8 mouse cellular contexts compared by ENCODE assay signal in genomic region chr8:70763354-70763753, GRCm38 (mm10). TPM values are rescaled to one million over a fixed set of nuclear protein-coding genes. Genes with fewer than 3 reads are reported as not detected.
DNase-seq lines count a peak whose midpoint lies in the region; ATAC-seq and TF ChIP-seq lines count a peak whose summit lies in the region.
"Had no signal": no experiment of that assay in that cellular context is flagged by ENCODE, and none has a peak within 500 bp of the region (broad histone marks: within the 10 kb centered on the region; RNA-seq: fewer than 3 reads in every experiment).

No protein-coding gene starts in this region.

- H3K27ac ChIP-seq in liver, embryonic 13.5 days: peak overlapping the region; percentile 96
- H3K27ac ChIP-seq in stomach, embryonic 15.5 days: peak overlapping the region; percentile 83
- H3K27ac ChIP-seq: lung, embryonic 15.5 days had no signal

- peak; percentile 53 for DNase-seq in lung, adult 2 months
- no peak for DNase-seq in lung, adult 18-20 months
- DNase-seq in ZHBTc4 (ENCODE audit: low read depth, low spot score): peak; percentile 79
- peak; percentile 71 to 83 for DNase-seq in cerebellum, postnatal 25 days
- peak; percentile 64 for DNase-seq in liver, embryonic 13.5 days
- DNase-seq in Muller cell, postnatal 12 days (ENCODE audit: inconsistent ontology term): no peak

- H3K9me3 ChIP-seq in liver, embryonic 13.5 days (replicated peaks): no peaks in the 10 kb centered on the region
- H3K9me3 ChIP-seq in stomach, embryonic 15.5 days: no peaks in the 10 kb centered on the region
- H3K9me3 ChIP-seq: lung, embryonic 15.5 days had no signal

- no peak for TF ChIP-seq POLR2A in lung, adult 2 months (IDR thresholded peaks at IDR 0.05; ENCODE audit: borderline replicate concordance, extremely low read depth, low read depth, low read length)

- H3K27me3 ChIP-seq in liver, embryonic 13.5 days: no peaks in the 10 kb centered on the region
- H3K27me3 ChIP-seq in stomach, embryonic 15.5 days (replicated peaks): no peaks in the 10 kb centered on the region
- H3K27me3 ChIP-seq: lung, embryonic 15.5 days had no signal

- ATAC-seq in liver, embryonic 13.5 days (ENCODE audit: low read depth): no peak
- no peak for ATAC-seq in stomach, embryonic 15.5 days (ENCODE audit: insufficient read depth, low FRiP score, low read depth)

- H3K9ac ChIP-seq in liver, embryonic 13.5 days: peak overlapping the region; percentile 57
- no peak overlapping the region for H3K9ac ChIP-seq in stomach, embryonic 15.5 days
- H3K9ac ChIP-seq: lung, embryonic 15.5 days had no signal

- peak overlapping the region; percentile 98 for H3K4me2 ChIP-seq in liver, embryonic 13.5 days
- H3K4me2 ChIP-seq in stomach, embryonic 15.5 days: no peak overlapping the region
- H3K4me2 ChIP-seq: lung, embryonic 15.5 days had no signal

- peaks cover 25% of the 10 kb centered on the region for H3K4me1 ChIP-seq in lung, adult 2 months (ENCODE audit: control insufficient read depth, insufficient read depth, low read length)
- peaks cover 94% of the 10 kb centered on the region for H3K4me1 ChIP-seq in liver, embryonic 13.5 days (replicated peaks)
- H3K4me1 ChIP-seq in stomach, embryonic 15.5 days: peaks cover 29% of the 10 kb centered on the region

- H3K36me3 ChIP-seq in liver, embryonic 13.5 days: peaks cover 20% of the 10 kb centered on the region
- 0 out of 2 replicates have a peak, but pooled peaks cover 1% of the 10 kb centered on the region for H3K36me3 ChIP-seq in stomach, embryonic 15.5 days

- H3K4me3 ChIP-seq in lung, adult 2 months (replicated peaks; ENCODE audit: extremely low read depth, low read depth, low read length): no peak overlapping the region
- H3K4me3 ChIP-seq in liver, embryonic 13.5 days (replicated peaks): peak overlapping the region; percentile 68
- H3K4me3 ChIP-seq in stomach, embryonic 15.5 days (replicated peaks): no peak overlapping the region
- H3K4me3 ChIP-seq: lung, embryonic 15.5 days had no signal

- 8% methylated on average over 3 of the region's 3 CpGs for WGBS in lung, adult 2 months
- WGBS in liver, embryonic 13.5 days (ENCODE audit: insufficient replicate concordance): 1% methylated on average over 3 of the region's 3 CpGs
- 7% methylated on average over 3 of the region's 3 CpGs for WGBS in stomach, embryonic 15.5 days

- TF ChIP-seq CTCF in lung, adult 2 months (IDR thresholded peaks at IDR 0.05; ENCODE audit: insufficient read depth, low read length): peak; percentile 71

RNA-seq across cellular contexts. Expression of gene Mpv17l2, which starts 2.6 kb away (rescaled TPM):
- polyA plus RNA-seq in lung, adult 2 months (2012; rRNA removed): 61.6 and 80.0 TPM in 2 replicates
- polyA plus RNA-seq in liver, embryonic 13.5 days (2015; fragmentation: Nextera tagmentation; extraction: Ambion mirVana): 45.6 and 50.4 TPM in 2 replicates
- 44.4 and 51.3 TPM in 2 replicates for polyA plus RNA-seq in stomach, embryonic 15.5 days (2015; fragmentation: Nextera tagmentation; extraction: Ambion mirVana)

RNA-seq across cellular contexts. Expression of gene Rab3a, which starts 8.9 kb away (rescaled TPM):
- 46.4 and 53.4 TPM in 2 replicates for polyA plus RNA-seq in lung, adult 2 months (2012; rRNA removed)
- 2.7 and 3.9 TPM in 2 replicates for polyA plus RNA-seq in liver, embryonic 13.5 days (2015; fragmentation: Nextera tagmentation; extraction: Ambion mirVana)
- 20.9 and 24.0 TPM in 2 replicates for polyA plus RNA-seq in stomach, embryonic 15.5 days (2015; fragmentation: Nextera tagmentation; extraction: Ambion mirVana)

RNA-seq across cellular contexts. Expression of gene Pik3r2, which starts 13.2 kb away (rescaled TPM):
- 112 and 119 TPM in 2 replicates for polyA plus RNA-seq in lung, adult 2 months (2012; rRNA removed)
- 18.0 and 18.2 TPM in 2 replicates for polyA plus RNA-seq in liver, embryonic 13.5 days (2015; fragmentation: Nextera tagmentation; extraction: Ambion mirVana)
- 58.1 and 58.4 TPM in 2 replicates for polyA plus RNA-seq in stomach, embryonic 15.5 days (2015; fragmentation: Nextera tagmentation; extraction: Ambion mirVana)

RNA-seq across cellular contexts. Expression of gene Pde4c, which starts 39.8 kb away (rescaled TPM):
- 4.1 and 5.5 TPM in 2 replicates for polyA plus RNA-seq in lung, adult 2 months (2012; rRNA removed)
- polyA plus RNA-seq in liver, embryonic 13.5 days (2015; fragmentation: Nextera tagmentation; extraction: Ambion mirVana): 0.40 and 0.43 TPM in 2 replicates
- polyA plus RNA-seq in stomach, embryonic 15.5 days (2015; fragmentation: Nextera tagmentation; extraction: Ambion mirVana): 0.45 and 0.50 TPM in 2 replicates

RNA-seq across cellular contexts. Expression of gene Mast3, which starts 41.5 kb away (rescaled TPM):
- 84.2 and 87.0 TPM in 2 replicates for polyA plus RNA-seq in lung, adult 2 months (2012; rRNA removed)
- 4.9 and 6.2 TPM in 2 replicates for polyA plus RNA-seq in liver, embryonic 13.5 days (2015; fragmentation: Nextera tagmentation; extraction: Ambion mirVana)
- polyA plus RNA-seq in stomach, embryonic 15.5 days (2015; fragmentation: Nextera tagmentation; extraction: Ambion mirVana): 13.3 and 16.5 TPM in 2 replicates

Comparison
In these comparisons a context has a peak if more than half of its experiments do, and no peak if none do; other contexts are left out.
1. DNase-seq: peak in lung, adult 2 months (single experiment), ZHBTc4 (single experiment), cerebellum, postnatal 25 days (2 of 2) and liver, embryonic 13.5 days (single experiment); none in lung, adult 18-20 months (0 of 2) and Muller cell, postnatal 12 days (single experiment).